Mouse (Mus musculus): ENCODE measurements around the gene Zfp654. TPM values are rescaled to one million over a fixed set of nuclear protein-coding genes. Genes with fewer than 3 reads are reported as not detected.
A peak's percentile ranks its signal among the peaks of the same experiment; 100 is the strongest.

Zfp654 gene
- polyA plus RNA-seq, 1 experiment from 2014 or later = 2.4 TPM

GRCm38 (mm10) chr16:64876631-64877265 lies 25.3 kb upstream of the Zfp654 start:
- no peak overlapping the region for H3K9ac ChIP-seq (ENCODE audit: low read length)
- no peak overlapping the region for H3K4me2 ChIP-seq (replicated peaks; ENCODE audit: low read depth)
- no peak for TF ChIP-seq EP300 (optimal IDR thresholded peaks at IDR 0.05)
- TF ChIP-seq CTCF (IDR thresholded peaks at IDR 0.05; ENCODE audit: low read depth) = no peak
- no peaks in the 10 kb centered on the region for H3K4me1 ChIP-seq (replicated peaks; ENCODE audit: control insufficient read depth, insufficient read depth)
- H3K9me3 ChIP-seq (ENCODE audit: control insufficient read depth, low read length) = no peaks in the 10 kb centered on the region
- ATAC-seq (ENCODE audit: low FRiP score, low TSS enrichment) (no peak), DNase-seq (ENCODE audit: low spot score) (no peak)
- no peaks in the 10 kb centered on the region for H3K27me3 ChIP-seq (ENCODE audit: control insufficient read depth, insufficient read depth, low read length)
- no peak overlapping the region for H3K4me3 ChIP-seq (ENCODE audit: low read depth, low read length)
- H3K36me3 ChIP-seq (ENCODE audit: control insufficient read depth, insufficient read depth, low read length) = no peaks in the 10 kb centered on the region
- no peak overlapping the region for H3K27ac ChIP-seq (replicated peaks)
- WGBS = 78% methylated on average over 4 of the region's 4 CpGs

- Histone ChIP-seq H3K9me3 (ENCODE audit: control insufficient read depth, low read length) (no peaks in the 10 kb centered on the region), H3K27ac (replicated peaks) (no peak overlapping the region), H3K36me3 (ENCODE audit: control insufficient read depth, insufficient read depth, low read length) (no peaks in the 10 kb centered on the region), H3K27me3 (ENCODE audit: control insufficient read depth, insufficient read depth, low read length) (no peaks in the 10 kb centered on the region), H3K4me3 (ENCODE audit: low read depth, low read length) (no peak overlapping the region), H3K9ac (ENCODE audit: low read length) (no peak overlapping the region), H3K4me1 (replicated peaks; ENCODE audit: control insufficient read depth, insufficient read depth) (no peaks in the 10 kb centered on the region), H3K4me2 (replicated peaks; ENCODE audit: low read depth) (no peak overlapping the region)
- DNase-seq (ENCODE audit: low spot score) (no peak), ATAC-seq (ENCODE audit: low FRiP score, low TSS enrichment) (no peak)
- WGBS = 96% methylated on average over 1 of the region's 1 CpGs
- TF ChIP-seq EP300 (optimal IDR thresholded peaks at IDR 0.05) (no peak), CTCF (IDR thresholded peaks at IDR 0.05; ENCODE audit: low read depth) (no peak)
These were observed 24.4 kb upstream of the Zfp654 start for GRCm38 (mm10) chr16:64875822-64876221.

- no peaks in the 10 kb centered on the region for H3K36me3 ChIP-seq (ENCODE audit: control insufficient read depth, insufficient read depth, low read length)
- no peaks in the 10 kb centered on the region for H3K9me3 ChIP-seq (ENCODE audit: control insufficient read depth, low read length)
- no peak overlapping the region for H3K4me3 ChIP-seq (ENCODE audit: low read depth, low read length)
- WGBS = 94% methylated on average over 10 of the region's 10 CpGs
- no peak for ATAC-seq (ENCODE audit: low FRiP score, low TSS enrichment)
- no peak overlapping the region for H3K9ac ChIP-seq (ENCODE audit: low read length)
- TF ChIP-seq CTCF (IDR thresholded peaks at IDR 0.05; ENCODE audit: low read depth) (no peak), EP300 (optimal IDR thresholded peaks at IDR 0.05) (no peak)
- H3K27ac ChIP-seq (replicated peaks) = no peak overlapping the region
- no peak for DNase-seq (ENCODE audit: low spot score)
- H3K4me1 ChIP-seq (replicated peaks; ENCODE audit: control insufficient read depth, insufficient read depth) = no peaks in the 10 kb centered on the region
- no peak overlapping the region for H3K4me2 ChIP-seq (replicated peaks; ENCODE audit: low read depth)
- H3K27me3 ChIP-seq (ENCODE audit: control insufficient read depth, insufficient read depth, low read length) = no peaks in the 10 kb centered on the region
These were observed 23.9 kb upstream of the Zfp654 start for GRCm38 (mm10) chr16:64875384-64875783.

- 1% methylated on average over 29 of the region's 29 CpGs for WGBS
- Histone ChIP-seq H3K27me3 (ENCODE audit: control insufficient read depth, insufficient read depth, low read length) (no peaks in the 10 kb centered on the region), H3K9me3 (ENCODE audit: control insufficient read depth, low read length) (no peaks in the 10 kb centered on the region), H3K4me1 (replicated peaks; ENCODE audit: control insufficient read depth, insufficient read depth) (no peaks in the 10 kb centered on the region; the same call in 1 of the 2 replicates), H3K9ac (ENCODE audit: low read length) (peak overlapping the region; percentile 59), H3K27ac (replicated peaks) (peak overlapping the region; percentile 93), H3K4me2 (replicated peaks; ENCODE audit: low read depth) (peak overlapping the region; percentile 53), H3K36me3 (ENCODE audit: control insufficient read depth, insufficient read depth, low read length) (no peaks in the 10 kb centered on the region), H3K4me3 (ENCODE audit: low read depth, low read length) (peak overlapping the region; percentile 56)
- TF ChIP-seq EP300 (optimal IDR thresholded peaks at IDR 0.05) (no peak), CTCF (IDR thresholded peaks at IDR 0.05; ENCODE audit: low read depth) (0 out of 2 replicates have a peak, but pooled peaks have one; percentile 8)
- DNase-seq (ENCODE audit: low spot score) = peak; percentile 76
- peak; percentile 96 for ATAC-seq (ENCODE audit: low FRiP score, low TSS enrichment)
These were observed 22.2 kb upstream of the Zfp654 start for GRCm38 (mm10) chr16:64873416-64874305.

GRCm38 (mm10) chr16:64872841-64873240 lies 21.4 kb upstream of the Zfp654 start:
- Histone ChIP-seq H3K4me1 (replicated peaks; ENCODE audit: control insufficient read depth, insufficient read depth) (no peaks in the 10 kb centered on the region; the same call in 1 of the 2 replicates), H3K36me3 (ENCODE audit: control insufficient read depth, insufficient read depth, low read length) (no peaks in the 10 kb centered on the region), H3K9me3 (ENCODE audit: control insufficient read depth, low read length) (no peaks in the 10 kb centered on the region), H3K4me2 (replicated peaks; ENCODE audit: low read depth) (peak overlapping the region; percentile 53), H3K9ac (ENCODE audit: low read length) (no peak overlapping the region), H3K27me3 (ENCODE audit: control insufficient read depth, insufficient read depth, low read length) (no peaks in the 10 kb centered on the region), H3K4me3 (ENCODE audit: low read depth, low read length) (peak overlapping the region; percentile 56), H3K27ac (replicated peaks) (no peak overlapping the region)
- TF ChIP-seq CTCF (IDR thresholded peaks at IDR 0.05; ENCODE audit: low read depth) (no peak), EP300 (optimal IDR thresholded peaks at IDR 0.05) (no peak)
- no peak for DNase-seq (ENCODE audit: low spot score)
- 9% methylated on average over 7 of the region's 7 CpGs for WGBS
- no peak for ATAC-seq (ENCODE audit: low FRiP score, low TSS enrichment)

GRCm38 (mm10) chr16:64872296-64872695 lies 20.8 kb upstream of the Zfp654 start:
- H3K4me2 ChIP-seq (replicated peaks; ENCODE audit: low read depth) = no peak overlapping the region
- no peak overlapping the region for H3K4me3 ChIP-seq (ENCODE audit: low read depth, low read length)
- ATAC-seq (ENCODE audit: low FRiP score, low TSS enrichment) (no peak), DNase-seq (ENCODE audit: low spot score) (no peak)
- no peaks in the 10 kb centered on the region for H3K27me3 ChIP-seq (ENCODE audit: control insufficient read depth, insufficient read depth, low read length)
- no peaks in the 10 kb centered on the region for H3K9me3 ChIP-seq (ENCODE audit: control insufficient read depth, low read length)
- no peak overlapping the region for H3K27ac ChIP-seq (replicated peaks)
- no peak overlapping the region for H3K9ac ChIP-seq (ENCODE audit: low read length)
- WGBS = 18% methylated on average over 3 of the region's 3 CpGs
- TF ChIP-seq CTCF (IDR thresholded peaks at IDR 0.05; ENCODE audit: low read depth) = no peak
- TF ChIP-seq EP300 (optimal IDR thresholded peaks at IDR 0.05) = no peak
- H3K4me1 ChIP-seq (replicated peaks; ENCODE audit: control insufficient read depth, insufficient read depth) = no peaks in the 10 kb centered on the region; the same call in 1 of the 2 replicates
- no peaks in the 10 kb centered on the region for H3K36me3 ChIP-seq (ENCODE audit: control insufficient read depth, insufficient read depth, low read length)

Measured in stomach, postnatal 0 days (tissue).